Mouse (Mus musculus) ES-E14 (cell line): ENCODE measurements around the gene Wdr34. TPM values are rescaled to one million over a fixed set of nuclear protein-coding genes. Genes with fewer than 3 reads are reported as not detected.
A peak's percentile ranks its signal among the peaks of the same experiment; 100 is the strongest.

Experiments used
- DNase-seq: peaks from one replicate; pipeline ENCODE4 v3.0.0-alpha.2; 2013; ENCODE audit warnings: low read depth, low spot score
- H3K27ac ChIP-seq: 2 replicates; pipeline ENCODE4 v1.5.1; 2012; ENCODE audit warnings: low read depth, mild to moderate bottlenecking, low read length, moderate library complexity, mixed read lengths; ENCODE audit not compliant: poor library complexity, insufficient read depth, severe bottlenecking
- H3K36me3 ChIP-seq: 2 replicates; pipeline ENCODE4 v1.6.1; 2012; ENCODE audit warnings: mild to moderate bottlenecking, low read length, moderate library complexity, mixed read lengths; ENCODE audit not compliant: control insufficient read depth, poor library complexity, insufficient read depth, severe bottlenecking
- H3K4me1 ChIP-seq, 2 experiments: fragments of 150-350 bp in 1 of 2; sonication (generic) in 1 of 2; 2 replicates each; pipeline ENCODE4 v1.6.1; 2012; ENCODE audit warnings: low read length in 2 of 2, mild to moderate bottlenecking in 1 of 2, mixed read lengths in 1 of 2; ENCODE audit not compliant: control insufficient read depth in 2 of 2, insufficient read depth in 2 of 2, poor library complexity in 1 of 2
- H3K4me3 ChIP-seq, 2 experiments: fragments of 150-350 bp in 1 of 2; sonication (generic) in 1 of 2; 2 replicates each; pipeline ENCODE4 v1.5.1; 2012; ENCODE audit warnings: low read length in 2 of 2, low read depth in 1 of 2, mild to moderate bottlenecking in 1 of 2, mixed read lengths in 1 of 2; ENCODE audit not compliant: insufficient read depth in 1 of 2, poor library complexity in 1 of 2, severe bottlenecking in 1 of 2
- H3K9ac ChIP-seq: 2 replicates; pipeline ENCODE4 v1.6.1; 2012; ENCODE audit warnings: low read depth, mild to moderate bottlenecking, low read length, mixed read lengths; ENCODE audit not compliant: poor library complexity, insufficient read depth, severe bottlenecking
- H3K9me3 ChIP-seq: fragments of 150-350 bp; sonication (generic); 2 replicates; pipeline ENCODE4 v1.6.1; 2012; ENCODE audit warnings: low read depth, mild to moderate bottlenecking, low read length; ENCODE audit not compliant: control insufficient read depth, insufficient read depth
- CHD2 ChIP-seq: IDR thresholded peaks from 2 replicates; pipeline ENCODE4 v1.6.1; 2014; ENCODE audit warnings: mild to moderate bottlenecking, low read depth, low read length, inconsistent platforms
- HCFC1 ChIP-seq: IDR thresholded peaks from 2 replicates; pipeline ENCODE4 v1.6.1; 2012; ENCODE audit warnings: low read length, inconsistent platforms, borderline replicate concordance; ENCODE audit not compliant: insufficient read depth
- MAFK ChIP-seq: IDR thresholded peaks from 2 replicates; pipeline ENCODE4 v1.6.1; 2014; ENCODE audit warnings: mild to moderate bottlenecking, low read depth, low read length, inconsistent platforms; ENCODE audit not compliant: insufficient read depth
- ZC3H11A ChIP-seq: IDR thresholded peaks from 2 replicates; pipeline ENCODE4 v1.6.1; 2012; ENCODE audit warnings: low read depth, mild to moderate bottlenecking, inconsistent platforms, low read length, borderline replicate concordance
- ZNF384 ChIP-seq: IDR thresholded peaks from 2 replicates; pipeline ENCODE4 v1.6.1; 2012; ENCODE audit warnings: low read depth, low read length, inconsistent platforms
- in situ Hi-C, 2 experiments: fragments of 600-800 bp; cut with MboI; formaldehyde crosslinking; loops; one replicate each; pipeline ENCODE4 v1.15.1; 2025; ENCODE audit warnings: low sequenced_read_pairs in 2 of 2, inconsistent platforms in 1 of 2; ENCODE audit not compliant: unreplicated experiment in 2 of 2
- total RNA-seq: library from RNA; depleted of rRNA; stranded (reverse); fragments of 300-350 nt; gene quantifications from 2 replicates; pipeline ENCODE4 v1.2.3, GENCODE M21; 2012

Gene Wdr34
- total RNA-seq, 1 experiment, result 22.6 TPM

DNA sequence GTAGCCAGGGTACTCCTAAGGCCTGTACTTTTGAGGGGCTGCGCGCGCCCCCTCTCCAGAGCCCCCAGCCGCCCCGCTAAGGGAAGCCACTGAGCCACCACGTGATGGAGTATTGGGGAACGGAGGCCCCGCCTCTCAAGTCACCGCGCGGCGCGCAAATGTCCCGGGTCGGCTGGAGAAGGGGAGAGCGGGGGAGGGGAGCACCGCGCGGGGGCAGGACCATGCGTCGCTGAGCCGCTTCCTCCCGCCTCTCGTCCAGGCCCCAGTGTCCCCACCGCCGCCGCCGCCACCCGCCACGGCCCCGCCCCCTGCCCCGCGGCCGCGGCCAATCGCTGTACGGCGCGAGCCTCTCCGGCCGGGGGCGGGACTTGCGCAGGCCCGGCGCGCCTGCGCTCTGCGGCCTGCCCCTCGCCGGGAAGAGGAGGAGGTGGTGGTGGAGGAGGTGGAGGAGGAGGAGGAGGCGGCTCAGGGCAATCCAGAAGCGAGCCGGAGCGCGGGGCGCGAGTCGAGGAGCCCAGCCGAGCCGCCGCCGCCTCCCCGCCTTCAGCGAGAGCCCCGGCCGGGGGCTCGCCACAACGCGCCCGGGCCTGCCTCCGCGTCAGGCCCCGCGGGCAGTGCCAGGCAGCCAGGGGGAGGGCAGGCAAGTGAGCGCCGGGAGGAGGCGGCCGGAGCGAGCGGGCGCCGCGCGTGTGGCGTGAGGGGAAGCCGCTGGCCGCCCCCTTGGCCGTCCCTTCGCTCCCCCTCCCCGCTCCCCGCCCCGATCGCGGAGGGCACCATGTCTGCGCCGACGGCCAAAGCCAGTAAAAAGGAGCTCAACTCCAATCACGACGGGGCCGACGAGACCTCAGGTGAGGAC, 17.6 kb upstream of the Wdr34 start:
- peak overlapping the region; percentile 99 for H3K9ac ChIP-seq
- peak overlapping the region; percentile 95 to 99 for H3K4me3 ChIP-seq
- no peaks in the 10 kb centered on the region for H3K9me3 ChIP-seq
- H3K4me1 ChIP-seq, result peaks cover 2 to 3% of the 10 kb centered on the region in 2 experiments; a peak in 3 of 4 replicates
- peak; percentile 87 for DNase-seq
- TF ChIP-seq MAFK (no peak), ZNF384 (no peak), ZC3H11A (no peak), CHD2 (no peak), HCFC1 (no peak)
- peak overlapping the region; percentile 98 for H3K27ac ChIP-seq
- peaks cover 54% of the 10 kb centered on the region for H3K36me3 ChIP-seq
- in situ Hi-C loops, result no loop called here

DNA sequence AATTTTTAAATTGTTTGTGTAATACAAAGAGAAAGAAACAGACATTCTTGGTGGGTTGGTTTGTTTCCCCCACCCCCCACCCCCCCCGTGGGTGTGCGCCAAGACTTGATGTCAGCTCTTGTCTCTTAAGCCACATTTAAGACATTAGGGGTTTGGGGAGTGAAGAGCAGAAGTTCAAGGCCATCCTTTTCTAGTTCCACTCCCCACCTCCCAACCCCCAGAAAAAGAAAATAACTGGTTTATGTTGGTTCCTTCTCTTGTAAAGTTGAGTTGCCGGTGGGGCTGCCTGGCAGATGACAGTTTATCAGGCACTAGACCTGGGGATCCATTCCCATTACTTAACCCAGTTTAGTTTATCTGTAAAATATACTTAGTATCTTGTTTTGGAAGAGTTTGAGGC, 15.6 kb upstream of the Wdr34 start:
- Histone ChIP-seq H3K9me3 (no peaks in the 10 kb centered on the region), H3K9ac (peak overlapping the region; percentile 93; the same call in 1 of the 2 replicates), H3K36me3 (peaks cover 45% of the 10 kb centered on the region), H3K27ac (no peak overlapping the region; the same call in 1 of the 2 replicates), H3K4me1 (peaks cover 2 to 3% of the 10 kb centered on the region in 2 experiments; a peak in 3 of 4 replicates), H3K4me3 (peak overlapping the region; percentile 91 to 99)
- no peak for DNase-seq
- TF ChIP-seq CHD2 (no peak), MAFK (no peak), ZC3H11A (no peak), ZNF384 (no peak), HCFC1 (no peak)
- in situ Hi-C loops, result no loop called here

DNA sequence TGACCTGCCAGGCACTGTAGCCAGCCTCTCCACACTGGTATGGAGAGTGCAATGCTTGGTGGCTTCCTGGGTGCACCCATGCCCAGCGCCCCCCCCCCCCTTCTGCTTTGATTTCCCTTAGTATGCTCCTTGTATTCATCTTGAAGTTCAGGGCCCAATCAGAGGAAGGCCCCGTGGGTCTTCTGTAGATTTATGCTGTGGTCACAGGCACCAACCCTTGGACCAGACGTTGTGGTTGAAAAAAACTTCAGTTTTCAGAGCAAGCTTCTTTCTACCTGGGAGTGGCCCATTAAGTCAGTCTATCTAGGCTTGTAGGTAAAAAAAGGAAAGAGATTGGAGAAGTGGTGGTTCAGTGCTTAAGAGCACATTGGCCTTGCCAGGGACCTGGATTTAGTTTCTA, 15.1 kb upstream of the Wdr34 start:
- Histone ChIP-seq H3K27ac (no peak overlapping the region), H3K4me1 (peaks cover 3 to 5% of the 10 kb centered on the region in 2 experiments; a peak in 3 of 4 replicates), H3K9me3 (no peaks in the 10 kb centered on the region), H3K36me3 (peaks cover 40% of the 10 kb centered on the region), H3K9ac (peak overlapping the region; percentile 93), H3K4me3 (peak overlapping the region; percentile 91 to 99)
- TF ChIP-seq ZC3H11A (no peak), HCFC1 (no peak), ZNF384 (no peak), CHD2 (no peak), MAFK (no peak)
- in situ Hi-C loops, result no loop called here
- DNase-seq, result no peak

GRCm38 (mm10) chr2:30063235-30063634, 14.6 kb upstream of the Wdr34 start:
- in situ Hi-C loops, result no loop called here
- TF ChIP-seq ZNF384, result no peak
- TF ChIP-seq MAFK, result no peak
- H3K27ac ChIP-seq, result peak overlapping the region; percentile 91; the same call in 1 of the 2 replicates
- no peak for DNase-seq
- H3K4me3 ChIP-seq, result peak overlapping the region; percentile 91 to 99
- H3K9ac ChIP-seq, result peak overlapping the region; percentile 93
- H3K36me3 ChIP-seq, result peaks cover 35% of the 10 kb centered on the region
- H3K4me1 ChIP-seq, result peaks cover 3 to 4% of the 10 kb centered on the region in 2 experiments; a peak in 3 of 4 replicates
- no peaks in the 10 kb centered on the region for H3K9me3 ChIP-seq
